Mouse (Mus musculus): Measurements from ENCODE around the gene Sema3a. TPM values are rescaled to one million over a fixed set of nuclear protein-coding genes. Genes with fewer than 3 reads are reported as not detected.

Gene Sema3a
- 1 to 10 TPM; 5.7 to 8.1 TPM for total RNA-seq (2021)

DNA sequence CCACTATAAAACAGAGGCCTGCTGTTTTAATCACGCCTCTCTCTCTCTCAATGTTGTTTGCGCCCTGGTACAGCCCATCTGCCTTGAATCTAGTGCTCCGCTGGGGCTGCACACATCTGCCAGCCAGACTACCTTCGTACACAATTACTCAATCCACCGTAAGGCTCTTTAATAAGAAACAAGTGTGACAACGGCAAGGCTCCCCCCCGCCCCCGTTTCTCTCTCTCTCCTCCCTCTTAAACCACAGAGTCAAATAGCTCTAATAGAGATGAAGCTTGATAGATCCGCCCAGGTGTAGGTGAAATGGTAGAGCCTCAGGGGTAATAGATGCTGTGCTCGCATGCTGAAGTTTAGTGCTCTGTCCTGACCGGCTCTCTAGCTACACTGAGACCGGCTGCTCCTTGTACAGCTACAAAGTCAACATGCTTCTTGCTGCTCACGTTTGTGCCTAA is at the start of gene Sema3a:
Gene Sema3a, plus strand, starts transcription at position 174 of the 452 bp plus-strand sequence.
- DNase-seq: no peak

DNA sequence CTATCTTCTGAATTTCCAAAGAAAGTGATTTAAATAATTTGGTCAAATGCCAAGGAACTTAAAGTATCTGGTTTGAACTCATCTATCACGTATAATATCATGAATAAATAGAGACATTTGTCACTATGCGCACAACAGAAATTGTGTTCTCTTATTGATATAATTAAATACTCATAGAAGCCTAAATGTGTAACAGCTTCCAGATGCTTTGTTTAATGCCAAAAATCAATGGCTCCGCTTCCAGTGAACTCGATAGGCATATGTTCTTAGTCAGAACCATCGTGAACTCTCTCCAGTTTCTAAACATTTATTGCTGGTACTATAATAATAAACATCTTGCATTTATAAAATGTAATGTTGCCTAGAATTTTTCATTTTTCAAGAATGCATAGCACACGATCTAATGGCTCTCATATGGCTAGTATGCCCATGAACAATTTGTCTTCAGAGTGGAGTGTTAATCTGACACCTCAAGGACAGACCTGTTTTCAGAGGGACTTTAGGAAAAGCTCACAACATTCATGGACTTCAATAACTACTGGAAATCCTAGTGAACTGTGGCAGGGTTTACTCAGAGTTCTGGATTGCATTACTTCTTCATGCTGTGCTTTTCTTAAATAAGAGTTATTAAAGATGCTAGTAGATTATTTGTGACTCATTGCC is 40.3 kb upstream of the Sema3a start:
- DNase-seq: no peak

DNA sequence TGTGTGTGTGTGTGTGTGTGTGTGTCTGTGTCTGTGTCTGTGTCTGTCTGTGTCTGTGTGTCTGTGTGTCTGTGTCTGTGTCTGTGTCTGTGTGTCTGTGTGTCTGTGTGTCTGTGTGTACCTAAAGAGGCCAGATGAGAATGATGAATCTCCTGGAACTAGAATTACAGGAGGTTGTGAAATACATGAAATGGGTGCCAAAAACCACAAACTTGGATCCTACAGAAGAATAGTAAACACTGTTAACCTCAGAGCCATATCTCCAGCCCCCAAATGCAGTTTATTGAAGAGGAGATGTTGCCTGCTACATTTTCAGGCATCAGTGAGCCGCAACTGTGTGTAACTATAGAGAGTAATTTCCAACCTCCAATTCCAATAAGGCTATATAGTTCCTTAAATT is 34.8 kb upstream of the Sema3a start:
- DNase-seq: no peak

DNA sequence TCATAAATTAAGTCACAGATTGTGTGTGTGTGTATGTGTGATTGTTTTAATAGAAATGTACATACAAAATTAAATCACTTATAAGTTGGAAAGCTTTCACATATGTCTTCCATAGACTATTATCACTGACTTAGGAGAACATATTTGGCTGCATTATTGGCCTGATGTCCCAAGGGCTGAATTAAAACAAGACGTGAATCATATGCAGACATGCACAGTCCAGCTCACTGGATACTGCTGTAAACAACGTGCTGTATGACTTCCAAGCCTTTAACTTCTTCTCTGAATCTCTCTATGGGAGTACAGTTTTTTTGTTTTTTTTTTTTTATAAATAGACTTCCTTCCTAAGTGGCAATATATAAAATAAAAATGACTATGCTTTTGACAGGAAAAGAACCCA is 15.7 kb upstream of the Sema3a start:
- no peak for DNase-seq

DNA sequence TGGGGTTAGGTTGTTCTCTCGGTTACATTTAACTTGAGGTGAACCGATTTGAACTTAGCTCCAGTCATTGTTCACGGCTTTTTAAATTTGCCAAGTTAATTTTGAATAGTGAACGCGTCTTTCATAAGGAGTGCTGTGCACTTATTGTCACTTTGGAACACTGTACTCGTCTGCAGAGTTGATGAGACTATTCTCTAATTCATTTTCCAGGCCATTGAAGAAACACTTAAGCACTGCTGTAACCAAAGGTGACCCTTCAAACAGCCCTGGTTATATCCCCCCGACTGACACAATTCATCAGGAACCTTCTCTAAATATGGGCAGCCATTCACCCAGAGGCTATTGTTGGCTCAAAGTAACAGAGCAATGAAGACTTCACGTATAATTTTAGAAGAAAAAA is 8.0 kb upstream of the Sema3a start:
- DNase-seq: no peak

DNA sequence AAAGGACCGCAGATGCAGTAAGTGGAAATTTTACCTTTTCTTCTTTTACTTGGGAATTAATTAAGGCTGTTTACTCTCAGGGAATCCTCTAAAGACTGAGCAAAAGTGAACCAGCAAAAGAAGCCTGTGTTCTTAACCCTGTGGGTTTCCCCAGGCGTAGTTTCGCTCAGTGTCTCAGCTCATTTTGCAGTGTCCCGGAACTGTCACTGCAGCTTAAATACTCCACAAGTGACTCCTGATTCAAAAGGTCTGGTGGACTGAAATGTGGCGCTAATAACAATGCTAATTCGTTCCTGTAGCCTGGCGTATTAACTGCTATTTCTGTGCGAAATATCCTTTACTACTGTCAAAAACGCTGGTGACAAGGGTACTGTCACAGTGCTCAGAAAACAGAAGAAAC is 543 bp downstream of the Sema3a start:
- DNase-seq: no peak

DNA sequence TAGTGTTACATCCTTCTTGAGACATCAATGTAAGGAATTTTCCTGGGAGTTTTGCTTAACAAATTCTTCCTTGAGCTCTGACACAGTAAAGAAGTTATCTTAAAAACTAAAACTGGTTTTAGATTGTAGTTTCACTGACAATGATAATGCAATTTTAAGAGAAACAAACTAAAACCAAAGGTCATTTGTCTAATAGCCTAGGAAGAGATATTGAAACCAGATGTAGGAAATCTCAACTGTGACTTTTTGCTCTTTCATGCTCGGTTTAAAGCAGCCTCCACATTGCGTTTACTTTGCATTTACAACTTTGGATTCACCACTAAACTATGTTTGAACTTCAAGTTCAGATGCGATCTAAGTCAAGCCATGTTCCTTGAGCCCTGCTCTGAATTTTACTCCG is 982 bp downstream of the Sema3a start:
- DNase-seq: no peak

DNA sequence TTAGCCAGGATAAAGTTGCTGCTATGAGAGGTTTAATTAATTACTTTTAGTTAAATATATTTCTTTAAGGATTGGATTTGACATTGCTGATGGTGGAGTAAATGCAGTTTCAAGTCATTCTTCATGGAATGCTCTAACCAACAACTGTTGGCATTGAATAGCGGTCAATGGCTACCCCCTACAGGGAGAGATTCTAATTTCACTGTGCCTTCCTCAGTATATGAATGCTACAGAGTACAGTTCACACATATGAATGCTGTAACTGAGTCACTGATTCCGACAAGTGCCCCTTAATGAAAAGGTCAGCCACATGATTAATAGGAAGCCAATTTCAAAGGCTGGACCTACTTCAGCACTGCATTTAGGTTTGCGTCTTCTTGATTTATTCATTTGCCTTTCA is 1.9 kb downstream of the Sema3a start:
- DNase-seq: no peak

DNA sequence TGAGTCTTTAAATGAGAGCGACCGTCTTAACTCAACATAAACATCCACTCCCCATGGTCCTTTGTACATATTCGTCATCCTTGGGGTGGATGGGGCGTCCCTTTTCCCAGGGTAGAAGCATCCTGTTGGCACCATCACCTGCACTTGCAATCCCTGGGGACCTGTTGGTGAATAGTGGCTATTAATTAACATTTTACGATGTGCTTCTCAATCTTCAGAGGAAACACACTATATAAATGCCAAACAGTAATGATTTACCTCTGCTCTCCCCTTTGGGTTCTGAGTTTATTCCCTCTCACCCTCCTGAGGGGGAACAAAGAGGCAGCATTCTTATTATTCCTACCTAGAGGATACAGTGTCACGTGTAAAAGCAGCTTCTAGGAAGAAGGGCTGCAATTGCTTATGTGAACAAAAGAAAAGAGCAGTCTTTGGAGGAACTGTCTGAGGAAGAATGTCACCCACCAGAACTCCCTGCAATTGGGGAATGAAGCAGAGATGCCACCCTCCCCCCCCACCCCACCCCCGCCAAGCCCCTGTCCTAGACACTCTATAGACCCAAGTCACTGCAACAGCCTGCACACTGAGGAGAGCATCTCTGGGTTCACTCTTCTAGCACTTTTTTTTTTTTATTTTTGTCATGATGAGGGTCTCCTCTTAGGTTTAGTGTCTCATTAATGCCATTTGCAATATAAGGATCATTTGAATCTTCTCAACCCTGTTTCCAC is 19.7 kb downstream of the Sema3a start:
- no peak for DNase-seq

DNA sequence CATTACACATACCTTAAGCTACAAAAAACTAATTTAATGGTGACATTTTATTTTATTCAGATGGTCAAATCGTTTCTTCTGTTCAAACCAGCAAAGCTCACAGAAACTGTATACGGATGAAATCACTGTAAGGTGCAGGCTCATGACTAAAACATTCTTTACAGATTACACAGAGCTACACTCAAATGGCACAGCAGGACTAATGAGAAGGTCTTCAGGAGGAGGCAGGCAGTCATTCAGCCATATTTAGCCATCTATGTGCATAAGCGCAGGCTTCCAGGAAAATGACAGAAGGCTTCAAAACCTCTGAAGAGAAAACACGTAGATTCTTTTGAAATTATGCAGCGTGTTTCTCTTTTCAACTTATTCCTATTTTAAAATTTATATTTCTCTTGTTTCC is 24.7 kb downstream of the Sema3a start:
- no peak for DNase-seq

DNA sequence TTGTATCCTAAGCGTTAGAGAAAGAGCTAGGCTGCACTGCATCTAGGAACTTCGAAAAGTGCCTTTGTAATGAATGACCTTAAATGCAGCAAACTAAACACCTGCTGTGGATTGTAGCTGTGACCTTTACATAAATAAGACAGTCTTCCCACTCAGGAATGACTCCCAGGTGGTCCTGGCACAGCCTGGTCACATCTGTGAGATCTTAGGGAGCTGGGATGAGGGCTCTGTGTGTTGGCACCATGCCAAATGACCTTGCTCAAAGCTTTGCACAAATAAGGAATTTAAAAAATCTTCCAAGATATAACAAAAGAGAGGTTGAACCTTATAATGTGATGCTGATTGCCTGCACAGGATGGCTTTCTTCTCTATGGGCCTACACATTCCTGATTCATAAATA is 25.8 kb downstream of the Sema3a start:
- no peak for DNase-seq

DNA sequence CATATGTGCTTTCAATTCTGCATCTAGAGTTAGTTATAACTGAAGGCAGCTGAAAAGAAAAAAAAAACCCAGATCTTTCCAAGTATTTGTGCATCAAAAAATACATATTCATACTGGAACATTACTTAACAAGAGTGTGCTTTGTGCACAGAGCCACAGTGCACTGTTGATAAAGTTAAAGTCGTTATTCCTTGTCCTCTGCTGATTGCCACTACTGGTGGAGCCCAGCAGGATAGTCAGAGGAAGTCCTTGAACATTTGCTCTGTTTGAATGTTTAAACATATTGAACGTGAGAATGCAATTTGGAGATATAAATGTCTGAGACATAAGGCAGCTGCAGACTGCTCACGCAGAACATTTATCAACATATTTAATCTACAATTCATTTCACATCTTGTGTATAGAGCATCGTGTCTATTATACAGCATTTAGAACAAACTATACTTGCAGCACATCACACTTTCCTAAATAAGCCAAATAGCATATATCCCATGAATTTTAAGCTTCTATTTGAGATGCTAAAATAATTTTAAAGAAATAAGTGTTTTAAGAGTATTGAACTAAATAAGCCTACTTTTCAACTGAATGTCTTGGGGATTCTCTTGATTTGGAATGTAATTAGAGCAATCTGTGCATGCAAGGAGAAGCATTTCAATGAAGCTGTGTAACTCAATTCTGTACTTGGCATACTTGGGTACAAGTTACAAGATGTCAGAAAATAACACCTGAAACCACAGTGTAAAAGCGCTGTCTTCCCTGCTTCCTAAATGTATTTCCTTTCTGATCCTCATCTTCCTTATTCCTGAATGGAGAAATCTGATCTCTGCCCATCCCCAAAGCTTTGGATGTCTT is 32.8 kb downstream of the Sema3a start:
- no peak for DNase-seq

DNA sequence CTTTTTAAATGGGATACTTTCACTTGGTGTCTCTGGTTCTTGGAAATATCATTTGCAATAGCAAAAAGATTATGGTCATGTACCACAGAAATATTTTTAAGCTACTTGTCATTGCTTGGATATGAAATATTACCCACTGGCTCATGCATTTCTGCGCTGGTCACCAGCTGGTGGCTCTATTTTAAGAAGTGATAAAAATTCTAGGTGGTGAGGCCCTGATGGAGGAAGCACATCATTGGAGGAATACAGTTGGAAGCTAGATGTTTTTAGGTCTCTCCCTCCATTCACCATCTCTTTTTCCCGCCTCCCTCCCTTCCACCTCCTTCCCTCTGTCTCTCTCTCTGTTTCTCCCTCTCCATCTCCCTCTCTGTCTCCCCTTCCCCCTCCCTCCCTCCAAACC is 57.0 kb downstream of the Sema3a start:
- no peak for DNase-seq

DNA sequence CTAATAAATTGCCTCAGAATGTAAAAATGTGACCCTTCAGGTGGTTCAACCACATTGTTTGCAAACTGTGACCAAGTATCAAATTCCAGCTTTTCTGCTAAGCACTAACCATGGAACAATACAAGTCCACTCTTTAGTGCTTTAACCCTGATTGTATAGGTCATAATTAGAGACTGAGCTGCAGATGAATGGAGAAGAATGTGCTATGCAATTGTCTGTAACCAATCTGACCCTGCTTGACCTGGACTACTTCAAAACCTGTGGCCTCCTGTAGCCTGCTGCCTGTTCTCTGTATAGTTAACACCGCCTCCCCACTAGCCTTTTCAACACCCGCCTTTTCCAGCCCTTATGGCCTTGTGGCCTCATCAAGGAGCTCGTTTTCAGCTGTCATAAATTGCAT is 72.7 kb downstream of the Sema3a start:
- no peak for DNase-seq

DNA sequence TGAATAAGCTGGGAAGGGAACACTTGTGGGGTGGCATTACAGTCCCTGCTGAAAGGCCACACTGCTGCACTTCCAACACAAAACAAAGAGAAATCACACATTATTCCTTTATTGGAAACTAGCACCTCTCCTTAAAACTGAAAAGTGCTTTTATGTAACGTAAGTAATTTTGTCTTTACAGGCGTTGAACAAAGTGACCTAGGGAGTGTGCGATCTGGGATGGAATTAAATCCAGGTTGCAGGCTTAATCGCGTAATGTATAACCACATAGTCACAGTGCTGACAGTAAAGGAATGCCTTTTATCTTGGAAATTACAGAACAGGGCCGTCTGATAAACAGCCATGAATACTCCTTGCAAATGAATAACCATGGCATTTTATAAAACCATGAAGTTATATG is 74.5 kb downstream of the Sema3a start:
- DNase-seq: no peak

DNA sequence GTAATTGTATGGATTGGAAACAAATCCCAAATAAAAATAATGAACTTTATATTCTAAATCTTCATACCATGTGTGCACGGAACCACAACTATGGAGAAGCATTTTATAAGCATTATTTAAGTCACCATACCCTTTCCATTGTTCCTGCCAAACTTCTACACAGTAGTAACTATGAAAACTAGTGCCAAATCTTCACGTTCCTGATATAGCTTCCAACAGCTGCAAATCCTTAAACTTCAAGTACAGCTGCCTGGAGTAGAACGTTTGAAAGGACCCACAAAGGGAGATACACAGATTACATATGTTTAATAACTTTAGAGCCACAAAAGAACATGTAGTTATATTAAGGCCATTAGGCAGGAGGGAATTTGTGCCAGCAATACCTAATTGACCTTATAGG is 130.1 kb downstream of the Sema3a start:
- no peak for DNase-seq

DNA sequence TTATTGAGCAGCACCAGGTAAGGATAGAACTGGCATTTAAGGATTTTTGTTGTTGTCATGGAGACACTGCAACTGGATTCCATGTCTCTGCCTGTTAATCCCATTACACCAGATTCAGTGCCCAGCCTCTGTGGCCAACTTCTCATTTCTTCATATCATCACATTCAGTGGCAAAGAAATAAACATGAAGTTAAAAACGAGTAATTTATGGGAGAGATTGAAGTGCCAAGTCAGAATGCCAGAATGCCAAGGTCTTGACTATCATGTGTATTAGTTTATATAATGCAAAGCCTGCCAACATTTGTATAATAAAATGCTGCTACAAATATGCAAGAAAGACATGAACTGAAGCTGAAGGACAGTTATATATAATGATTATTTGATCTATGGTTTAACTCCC is 131.1 kb downstream of the Sema3a start:
- DNase-seq: no peak

DNA sequence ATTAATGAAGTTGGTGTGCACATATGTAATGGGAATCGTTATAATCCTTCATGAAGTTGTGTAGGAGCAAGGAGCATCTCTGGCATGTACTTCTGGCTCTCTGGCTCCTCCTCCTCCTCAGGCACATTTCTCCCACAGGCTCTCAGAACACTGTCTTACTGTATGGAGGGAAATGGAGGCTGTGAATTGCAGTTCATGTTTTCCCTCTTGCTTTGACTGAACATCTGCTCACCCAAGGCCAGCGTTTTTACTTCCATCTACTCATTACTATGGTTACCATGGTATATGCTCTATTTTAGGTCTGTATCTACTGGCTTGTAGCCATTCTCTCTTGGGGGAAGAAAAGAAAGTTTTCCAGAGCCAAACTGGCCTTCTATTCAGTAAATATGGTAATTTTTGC is 137.9 kb downstream of the Sema3a start:
- no peak for DNase-seq

DNA sequence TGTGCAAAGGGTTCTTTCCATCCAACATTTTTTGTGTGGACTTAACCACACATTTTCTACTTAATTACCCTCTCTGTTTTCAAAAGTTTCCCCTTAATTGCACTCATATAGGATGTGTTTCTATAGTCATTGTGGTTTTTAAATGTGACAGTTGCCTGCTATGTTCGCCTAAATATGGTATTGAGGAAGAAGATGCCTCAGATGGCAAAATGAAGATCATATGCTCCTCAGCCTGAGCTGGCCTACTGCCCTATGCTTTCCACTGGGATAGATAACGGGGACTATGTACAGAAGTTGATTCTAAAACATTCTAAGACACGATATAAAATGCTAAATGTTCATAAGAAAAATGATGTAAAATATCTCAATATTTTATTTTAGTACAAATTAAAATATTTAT is 138.3 kb downstream of the Sema3a start:
- DNase-seq: no peak

DNA sequence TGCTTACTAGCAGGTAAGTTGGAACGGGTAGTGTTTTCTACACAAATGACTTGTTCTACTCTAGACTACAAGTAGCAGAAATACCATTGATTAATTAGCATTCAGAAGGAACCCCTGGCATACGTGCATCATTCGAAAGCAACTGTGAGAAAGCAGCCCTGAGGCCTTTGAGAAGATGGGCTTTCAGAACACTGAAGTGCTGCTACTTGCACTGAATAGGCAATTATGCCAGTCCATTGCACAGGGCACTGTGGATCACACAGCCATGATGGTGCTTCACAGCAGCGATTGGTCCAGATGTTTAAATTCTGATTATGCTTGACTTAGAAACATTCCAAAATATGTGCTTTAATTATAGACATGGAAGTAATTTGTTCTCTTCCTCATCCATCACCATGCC is 187.5 kb downstream of the Sema3a start:
- no peak for DNase-seq

DNA sequence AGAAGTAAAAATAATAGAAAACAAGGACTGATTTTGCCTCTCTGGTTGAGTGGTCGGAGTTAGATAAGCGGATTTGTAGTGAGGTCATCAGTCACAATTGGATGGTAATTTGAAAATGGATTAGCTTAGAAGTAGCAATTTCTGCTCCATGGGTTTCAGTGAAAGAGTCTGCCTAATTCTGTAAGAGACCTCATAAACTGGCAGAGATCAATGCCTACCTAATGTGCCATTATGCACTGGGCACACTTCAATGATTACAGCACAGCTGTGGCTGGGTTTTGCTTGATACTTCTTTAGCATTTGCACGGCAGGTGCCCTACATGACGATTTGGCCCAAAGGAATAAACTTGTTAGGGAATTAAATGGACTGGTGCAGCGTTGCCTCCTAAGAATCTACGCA is 188.8 kb downstream of the Sema3a start:
- no peak for DNase-seq

DNA sequence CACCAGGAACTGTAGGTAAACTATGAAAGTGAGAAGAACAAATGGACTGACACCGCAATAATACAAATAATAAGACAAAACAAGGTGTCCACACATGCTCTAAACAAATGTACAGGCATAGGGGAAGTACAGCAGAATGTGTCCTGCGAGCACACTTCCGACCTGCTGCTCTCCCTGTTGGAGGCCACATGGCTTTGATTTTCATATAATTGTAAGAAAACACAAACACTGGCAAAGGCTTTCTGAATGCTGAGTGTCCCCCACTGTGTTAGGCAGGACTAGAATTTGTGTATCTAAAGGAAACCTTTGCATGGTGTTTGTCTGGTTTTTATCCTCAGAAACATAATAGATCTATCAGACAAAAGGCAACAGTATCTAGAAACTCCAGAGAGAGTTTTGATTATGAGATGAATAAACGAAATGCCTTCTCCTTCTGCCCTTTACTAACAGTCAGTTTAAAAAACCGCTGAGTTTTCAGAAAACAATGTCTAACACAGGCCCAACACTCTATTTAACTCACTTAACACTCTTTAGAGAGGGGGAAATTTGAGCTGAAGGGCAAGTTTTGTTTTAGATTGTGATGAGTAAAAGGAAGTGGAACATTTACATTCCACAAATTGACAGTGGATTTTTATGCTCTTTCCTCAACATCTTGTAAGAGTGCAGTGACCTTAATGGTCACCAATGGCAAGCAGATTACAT is 193.7 kb downstream of the Sema3a start:
- DNase-seq: no peak

DNA sequence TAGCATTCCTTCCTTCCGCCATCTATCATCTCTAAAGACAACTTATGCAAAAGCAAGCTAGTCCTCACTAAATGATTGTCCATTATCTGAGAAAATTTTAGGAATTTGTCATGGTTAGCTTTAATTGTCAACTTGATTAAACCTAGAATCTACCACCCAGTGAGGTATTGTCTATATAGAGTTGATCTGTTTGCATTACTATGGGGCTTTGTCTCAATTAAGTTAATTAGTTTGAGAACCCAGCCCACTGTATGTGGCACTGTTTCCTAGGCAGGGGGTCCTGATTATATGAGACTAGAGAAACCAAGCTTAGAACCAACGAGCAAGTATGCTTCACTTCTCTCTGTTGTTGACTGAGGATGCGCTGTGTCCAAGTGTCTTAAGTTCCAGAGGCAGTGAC is 194.9 kb downstream of the Sema3a start:
- DNase-seq: no peak

Data from heart, postnatal 4 days (tissue).